Comparison of ENCODE assay signal across 12 mouse cellular contexts in genomic region chr2:118744621-118745020, GRCm38 (mm10). TPM values are rescaled to one million over a fixed set of nuclear protein-coding genes. Genes with fewer than 3 reads are reported as not detected.
A peak's percentile ranks its signal among the peaks of the same experiment; 100 is the strongest.
DNase-seq lines count a peak whose midpoint lies in the region; ATAC-seq lines count a peak whose summit lies in the region.
"Had no signal": no experiment of that assay in that cellular context is flagged by ENCODE, and none has a peak within 500 bp of the region (broad histone marks: within the 10 kb centered on the region; RNA-seq: fewer than 3 reads in every experiment).

No protein-coding gene starts in this region.

- DNase-seq in kidney, postnatal 4 days, result no peak
- DNase-seq in midbrain, embryonic 14.5 days, result no peak
- DNase-seq in right cerebral cortex, adult 18-20 months, result no peak
- no peak for DNase-seq in adrenal gland, adult 8-10 months
- DNase-seq in gastrocnemius, postnatal 14 days, result no peak
- DNase-seq: embryo, embryonic 11 days; retina, postnatal 1 day had no signal

- no peak overlapping the region for H3K9ac ChIP-seq in kidney, embryonic 14.5 days (ENCODE audit: low read depth, low read length)
- H3K9ac ChIP-seq in embryonic facial prominence, embryonic 15.5 days, result no peak overlapping the region
- H3K9ac ChIP-seq in hindbrain, embryonic 16.5 days (ENCODE audit: low read depth, low read length), result no peak overlapping the region; the same call in 1 of the 2 replicates
- no peak overlapping the region for H3K9ac ChIP-seq in midbrain, embryonic 14.5 days (replicated peaks; ENCODE audit: low read length)

- H3K36me3 ChIP-seq in kidney, embryonic 14.5 days (ENCODE audit: control insufficient read depth, insufficient read depth, low read length), result peaks cover 1% of the 10 kb centered on the region; the same call in 1 of the 2 replicates
- H3K36me3 ChIP-seq in embryonic facial prominence, embryonic 15.5 days, result no peaks in the 10 kb centered on the region
- no peaks in the 10 kb centered on the region for H3K36me3 ChIP-seq in hindbrain, embryonic 16.5 days (ENCODE audit: control insufficient read depth, insufficient read depth, low read length)
- H3K36me3 ChIP-seq in midbrain, embryonic 14.5 days (ENCODE audit: control insufficient read depth, insufficient read depth, low read length), result no peaks in the 10 kb centered on the region

- 9% methylated on average over 7 of the region's 7 CpGs for WGBS in kidney, embryonic 14.5 days
- 8% methylated on average over 7 of the region's 7 CpGs for WGBS in embryonic facial prominence, embryonic 15.5 days
- 10% methylated on average over 7 of the region's 7 CpGs for WGBS in hindbrain, embryonic 16.5 days
- WGBS in midbrain, embryonic 14.5 days, result 3% methylated on average over 7 of the region's 7 CpGs

- H3K4me1 ChIP-seq in kidney, embryonic 14.5 days (ENCODE audit: control insufficient read depth, insufficient read depth, low read length), result peaks cover 14% of the 10 kb centered on the region
- peaks cover 35% of the 10 kb centered on the region for H3K4me1 ChIP-seq in embryonic facial prominence, embryonic 15.5 days
- peaks cover 27% of the 10 kb centered on the region for H3K4me1 ChIP-seq in hindbrain, embryonic 16.5 days (ENCODE audit: control insufficient read depth, insufficient read depth, low read depth, low read length)
- H3K4me1 ChIP-seq in midbrain, embryonic 14.5 days (ENCODE audit: control insufficient read depth, insufficient read depth, low read length), result peaks cover 33% of the 10 kb centered on the region

- H3K27me3 ChIP-seq in kidney, embryonic 14.5 days (ENCODE audit: control insufficient read depth, insufficient read depth, low read length), result peaks cover 20% of the 10 kb centered on the region; the same call in 1 of the 2 replicates
- peaks cover 18% of the 10 kb centered on the region for H3K27me3 ChIP-seq in embryonic facial prominence, embryonic 15.5 days
- H3K27me3 ChIP-seq in hindbrain, embryonic 16.5 days (replicated peaks; ENCODE audit: control insufficient read depth, insufficient read depth, low read length), result no peaks in the 10 kb centered on the region
- H3K27me3 ChIP-seq in midbrain, embryonic 14.5 days (ENCODE audit: control insufficient read depth, insufficient read depth, low read length), result peaks cover 6% of the 10 kb centered on the region; the same call in 1 of the 2 replicates

- peak overlapping the region; percentile 84; the same call in 1 of the 2 replicates for H3K4me3 ChIP-seq in kidney, embryonic 14.5 days (ENCODE audit: low read length)
- H3K4me3 ChIP-seq in embryonic facial prominence, embryonic 15.5 days (replicated peaks), result peak overlapping the region; percentile 74; the same call in 1 of the 2 replicates
- H3K4me3 ChIP-seq in hindbrain, embryonic 16.5 days (ENCODE audit: low read length), result peak overlapping the region; percentile 90; the same call in 1 of the 2 replicates
- peak overlapping the region; percentile 87; the same call in 1 of the 2 replicates for H3K4me3 ChIP-seq in midbrain, embryonic 14.5 days (replicated peaks; ENCODE audit: low read depth, low read length)

- H3K4me2 ChIP-seq in kidney, embryonic 14.5 days (replicated peaks; ENCODE audit: low read depth, low read length), result no peak overlapping the region; the same call in 1 of the 2 replicates
- H3K4me2 ChIP-seq in embryonic facial prominence, embryonic 15.5 days (replicated peaks), result peak overlapping the region; percentile 97
- peak overlapping the region; percentile 78 for H3K4me2 ChIP-seq in hindbrain, embryonic 16.5 days (ENCODE audit: low read length)
- peak overlapping the region; percentile 92 for H3K4me2 ChIP-seq in midbrain, embryonic 14.5 days (ENCODE audit: low read length)

- intact Hi-C loops in gastrocnemius, postnatal 14 days (cut with DNase I; ENCODE audit: low total_unique reads), result loop anchor here (5.0 kb wide), 1 partner anchor 138 kb away; no protein-coding TSS in a partner anchor

- no peaks in the 10 kb centered on the region for H3K9me3 ChIP-seq in kidney, embryonic 14.5 days (ENCODE audit: control insufficient read depth, low read length)
- no peaks in the 10 kb centered on the region for H3K9me3 ChIP-seq in embryonic facial prominence, embryonic 15.5 days (replicated peaks)
- no peaks in the 10 kb centered on the region for H3K9me3 ChIP-seq in hindbrain, embryonic 16.5 days (ENCODE audit: control insufficient read depth, low read length)
- no peaks in the 10 kb centered on the region for H3K9me3 ChIP-seq in midbrain, embryonic 14.5 days (ENCODE audit: control insufficient read depth, low read length)

- no peak for ATAC-seq in kidney, embryonic 14.5 days (ENCODE audit: low FRiP score, low TSS enrichment)
- no peak for ATAC-seq in embryonic facial prominence, embryonic 15.5 days (ENCODE audit: insufficient number of reproducible peaks, low FRiP score, low TSS enrichment, low read depth)
- no peak for ATAC-seq in hindbrain, embryonic 16.5 days
- no peak for ATAC-seq in midbrain, embryonic 14.5 days (ENCODE audit: low FRiP score, low TSS enrichment)

- no peak overlapping the region for H3K27ac ChIP-seq in kidney, embryonic 14.5 days (ENCODE audit: low read depth, low read length)
- H3K27ac ChIP-seq in embryonic facial prominence, embryonic 15.5 days (replicated peaks), result no peak overlapping the region
- no peak overlapping the region for H3K27ac ChIP-seq in hindbrain, embryonic 16.5 days (ENCODE audit: low read depth, low read length)
- no peak overlapping the region for H3K27ac ChIP-seq in midbrain, embryonic 14.5 days (replicated peaks; ENCODE audit: low read depth, low read length)

RNA-seq across cellular contexts. Expression of gene Inafm2, which starts 0.9 kb away (rescaled TPM):
- 18.3 and 22.0 TPM in 2 replicates for polyA plus RNA-seq in kidney, embryonic 14.5 days (2014; fragmentation: Nextera tagmentation; extraction: Ambion mirVana)
- polyA plus RNA-seq in embryonic facial prominence, embryonic 15.5 days (2015; fragmentation: Nextera tagmentation; extraction: Ambion mirVana), result 15.9 and 16.9 TPM in 2 replicates
- 20.2 and 20.4 TPM in 2 replicates for polyA plus RNA-seq in hindbrain, embryonic 16.5 days (2015; fragmentation: Nextera tagmentation; extraction: Ambion mirVana)
- polyA plus RNA-seq in midbrain, embryonic 14.5 days (2014; fragmentation: Nextera tagmentation; extraction: Ambion mirVana), result 25.2 and 30.8 TPM in 2 replicates
- total RNA-seq in adrenal gland, adult 8-10 months (2022), result 10 to 100 TPM; 36.3 to 48.6 (median 39.9) TPM
- 1 to 10 TPM; 5.3 TPM for total RNA-seq in gastrocnemius, postnatal 14 days (2021)

RNA-seq across cellular contexts. Expression of gene Plcb2, which starts 16.4 kb away (rescaled TPM):
- 1.7 and 1.9 TPM in 2 replicates for polyA plus RNA-seq in kidney, embryonic 14.5 days (2014; fragmentation: Nextera tagmentation; extraction: Ambion mirVana)
- 0.75 and 1.1 TPM in 2 replicates for polyA plus RNA-seq in embryonic facial prominence, embryonic 15.5 days (2015; fragmentation: Nextera tagmentation; extraction: Ambion mirVana)
- 0.88 and 1.1 TPM in 2 replicates for polyA plus RNA-seq in hindbrain, embryonic 16.5 days (2015; fragmentation: Nextera tagmentation; extraction: Ambion mirVana)
- 0.40 and 0.74 TPM in 2 replicates for polyA plus RNA-seq in midbrain, embryonic 14.5 days (2014; fragmentation: Nextera tagmentation; extraction: Ambion mirVana)
- total RNA-seq in adrenal gland, adult 8-10 months (2022), result 1 to 10 TPM; 2.0 to 4.1 (median 3.0) TPM
- under 1 TPM; 0.08 to 0.27 TPM for total RNA-seq in gastrocnemius, postnatal 14 days (2021)

RNA-seq across cellular contexts. Expression of gene Ccdc9b, which starts 17.8 kb away (rescaled TPM):
- polyA plus RNA-seq in kidney, embryonic 14.5 days (2014; fragmentation: Nextera tagmentation; extraction: Ambion mirVana), result 0.34 and 0.68 TPM in 2 replicates
- polyA plus RNA-seq in embryonic facial prominence, embryonic 15.5 days (2015; fragmentation: Nextera tagmentation; extraction: Ambion mirVana), result 2.0 and 2.4 TPM in 2 replicates
- 1.0 and 1.3 TPM in 2 replicates for polyA plus RNA-seq in hindbrain, embryonic 16.5 days (2015; fragmentation: Nextera tagmentation; extraction: Ambion mirVana)
- polyA plus RNA-seq in midbrain, embryonic 14.5 days (2014; fragmentation: Nextera tagmentation; extraction: Ambion mirVana), result 0.59 and 0.73 TPM in 2 replicates
- 10 to 100 TPM in 2 of 4 experiments, 1 to 10 TPM in 2; 5.3 to 18.8 (median 11.2) TPM for total RNA-seq in adrenal gland, adult 8-10 months (2022)
- 1 to 10 TPM; 6.8 to 6.9 TPM for total RNA-seq in gastrocnemius, postnatal 14 days (2021)

RNA-seq across cellular contexts. Expression of gene Phgr1, which starts 27.9 kb away (rescaled TPM):
- not detected in 2 replicates for polyA plus RNA-seq in kidney, embryonic 14.5 days (2014; fragmentation: Nextera tagmentation; extraction: Ambion mirVana)
- 1.7 and 4.2 TPM in 2 replicates for polyA plus RNA-seq in embryonic facial prominence, embryonic 15.5 days (2015; fragmentation: Nextera tagmentation; extraction: Ambion mirVana)
- not detected in 2 replicates for polyA plus RNA-seq in hindbrain, embryonic 16.5 days (2015; fragmentation: Nextera tagmentation; extraction: Ambion mirVana)
- polyA plus RNA-seq in midbrain, embryonic 14.5 days (2014; fragmentation: Nextera tagmentation; extraction: Ambion mirVana), result not detected in 2 replicates
- total RNA-seq in adrenal gland, adult 8-10 months (2022), result not detected
- total RNA-seq in gastrocnemius, postnatal 14 days (2021), result not detected
- total RNA-seq: layer of hippocampus, postnatal 36 days had no signal
- polyA plus RNA-seq: Patski had no signal

RNA-seq across cellular contexts. Expression of gene Disp2, which starts 34.9 kb away (rescaled TPM):
- 0.05 TPM in 1 of 2 replicates, not detected in the other for polyA plus RNA-seq in kidney, embryonic 14.5 days (2014; fragmentation: Nextera tagmentation; extraction: Ambion mirVana)
- 0.37 and 0.68 TPM in 2 replicates for polyA plus RNA-seq in embryonic facial prominence, embryonic 15.5 days (2015; fragmentation: Nextera tagmentation; extraction: Ambion mirVana)
- polyA plus RNA-seq in hindbrain, embryonic 16.5 days (2015; fragmentation: Nextera tagmentation; extraction: Ambion mirVana), result 82.9 and 87.0 TPM in 2 replicates
- 49.8 and 50.4 TPM in 2 replicates for polyA plus RNA-seq in midbrain, embryonic 14.5 days (2014; fragmentation: Nextera tagmentation; extraction: Ambion mirVana)
- 10 to 100 TPM; 43.7 to 68.9 (median 51.7) TPM for total RNA-seq in adrenal gland, adult 8-10 months (2022)
- total RNA-seq in gastrocnemius, postnatal 14 days (2021), result under 1 TPM; 0.06 to 0.07 TPM
